Mouse (Mus musculus) kidney, adult 2 months (tissue): Measurements from ENCODE around the gene Spast. TPM values are rescaled to one million over a fixed set of nuclear protein-coding genes. Genes with fewer than 3 reads are reported as not detected.

Source experiments
- DNase-seq: peaks from one replicate; pipeline ENCODE4 v3.0.0; 2021
- H3K27ac ChIP-seq: fragments of 200-500 bp; 2 replicates; pipeline ENCODE4 v1.5.1; 2012; ENCODE audit warnings: low read depth, low read length, control low read depth, inconsistent platforms; ENCODE audit not compliant: insufficient read depth
- H3K27me3 ChIP-seq: fragments of 200-500 bp; replicated peaks from 2 replicates; pipeline ENCODE4 v1.6.1; 2012; ENCODE audit warnings: mild to moderate bottlenecking, moderate library complexity, low read length, inconsistent platforms; ENCODE audit not compliant: control insufficient read depth, insufficient read depth
- H3K36me3 ChIP-seq: fragments of 200-500 bp; 2 replicates; pipeline ENCODE4 v1.6.1; 2012; ENCODE audit warnings: mild to moderate bottlenecking, moderate library complexity, low read length, inconsistent platforms; ENCODE audit not compliant: control insufficient read depth, insufficient read depth
- H3K4me1 ChIP-seq: fragments of 200-500 bp; 2 replicates; pipeline ENCODE4 v1.6.1; 2011; ENCODE audit warnings: low read length; ENCODE audit not compliant: control insufficient read depth, insufficient read depth
- H3K4me3 ChIP-seq: fragments of 200-500 bp; 2 replicates; pipeline ENCODE4 v1.5.1; 2011; ENCODE audit warnings: mild to moderate bottlenecking, low read depth, low read length, control low read depth; ENCODE audit not compliant: insufficient read depth
- CTCF ChIP-seq: fragments of 200-500 bp; conservative IDR thresholded peaks from 2 replicates; pipeline ENCODE4 v1.5.1; 2011; ENCODE audit warnings: low read depth, mild to moderate bottlenecking, control low read depth, low read length, moderate library complexity, mixed read lengths; ENCODE audit not compliant: insufficient read depth, insufficient read length
- POLR2A ChIP-seq: fragments of 200-500 bp; IDR thresholded peaks from one replicate; pipeline ENCODE4 v1.6.1; 2011; ENCODE audit warnings: low read depth, low read length, control low read depth
- WGBS: fragments of 180-500 bp; shearing (Covaris S2); methylation state at CpG from one replicate; pipeline ENCODE4 v1.1.7; 2018; 5-methylcytosine and 5-hydroxymethylcytosine counted together
- polyA plus RNA-seq: library from polyadenylated mRNA; depleted of rRNA; stranded (reverse); fragments of >200 nt; gene quantifications from 2 replicates; pipeline ENCODE4 v1.2.3, GENCODE M21; 2012; rRNA removed

The Spast gene
- 3.5 and 4.2 TPM in 2 replicates for polyA plus RNA-seq

DNA sequence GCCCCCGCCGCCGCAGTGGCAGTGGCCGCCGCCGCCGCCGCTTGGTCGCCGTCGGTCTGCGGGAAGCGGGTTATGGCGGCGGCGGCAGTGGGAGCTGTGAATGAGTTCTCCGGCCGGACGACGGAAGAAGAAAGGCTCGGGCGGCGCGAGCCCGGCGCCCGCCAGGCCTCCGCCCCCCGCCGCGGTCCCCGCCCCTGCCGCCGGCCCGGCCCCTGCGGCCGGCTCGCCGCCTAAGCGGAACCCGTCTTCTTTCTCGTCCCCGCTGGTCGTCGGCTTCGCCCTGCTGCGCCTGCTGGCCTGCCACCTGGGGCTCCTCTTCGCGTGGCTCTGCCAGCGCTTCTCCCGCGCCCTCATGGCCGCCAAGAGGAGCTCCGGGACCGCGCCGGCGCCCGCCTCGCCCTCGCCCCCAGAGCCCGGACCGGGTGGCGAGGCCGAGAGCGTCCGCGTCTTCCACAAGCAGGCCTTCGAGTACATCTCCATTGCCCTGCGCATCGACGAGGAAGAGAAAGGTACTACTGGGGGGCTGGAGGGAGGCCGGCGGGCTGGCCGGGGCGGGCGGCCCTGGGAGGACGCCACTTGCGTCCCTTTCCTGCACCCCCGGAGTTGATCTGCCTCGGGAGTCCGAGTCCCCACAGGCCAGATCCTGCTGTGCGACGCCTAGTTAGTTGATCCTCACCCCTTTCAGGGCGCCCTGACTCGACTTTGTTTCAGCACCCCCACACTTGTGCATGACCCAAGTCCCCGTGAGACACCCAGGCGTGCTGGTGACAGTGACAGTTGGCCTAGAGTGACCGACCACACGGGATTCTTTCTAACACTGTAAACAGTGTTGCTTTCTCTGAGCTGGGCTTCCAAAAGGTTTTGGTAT lies at the start of gene Spast:
Spast (plus strand) TSS at position 51 of the 868 bp plus-strand sequence.
- H3K27ac ChIP-seq = peak within 1 kb of the TSS; percentile 58
- under 1% methylated on average over 85 of the region's 90 CpGs for WGBS
- no peak for TF ChIP-seq POLR2A
- no peak for TF ChIP-seq CTCF
- H3K36me3 ChIP-seq = no peaks in the 10 kb centered on the region
- peaks cover 6% of the 10 kb centered on the region; the same call in 1 of the 2 replicates for H3K4me1 ChIP-seq
- no peaks in the 10 kb centered on the region for H3K27me3 ChIP-seq
- peak within 1 kb of the TSS; percentile 74 for H3K4me3 ChIP-seq
- DNase-seq = peak; percentile 84

DNA sequence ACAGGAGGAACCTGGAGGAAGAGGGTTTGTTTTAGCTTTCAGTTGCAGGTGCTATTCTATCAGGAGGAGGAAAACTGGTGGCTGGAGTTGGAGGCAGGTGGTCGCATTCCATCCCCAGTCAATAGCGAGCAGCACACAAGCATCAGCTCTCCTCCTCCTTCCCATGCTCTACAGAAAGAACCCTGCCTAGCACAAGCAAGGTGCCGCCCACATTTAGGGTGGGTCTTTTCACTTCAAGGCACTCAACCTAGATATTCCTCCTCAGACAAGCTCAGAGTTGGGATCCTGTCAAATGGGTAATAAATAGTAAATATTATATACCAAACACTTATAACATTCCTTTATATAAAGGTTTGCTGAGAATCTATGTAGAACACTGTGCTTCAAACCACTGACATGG lies 48.6 kb upstream of the Spast start:
- TF ChIP-seq POLR2A (no peak), CTCF (no peak)
- 60% methylated on average over 3 of the region's 3 CpGs for WGBS
- Histone ChIP-seq H3K4me1 (peaks cover under 1% of the 10 kb centered on the region), H3K36me3 (no peaks in the 10 kb centered on the region), H3K4me3 (no peak overlapping the region), H3K27me3 (no peaks in the 10 kb centered on the region), H3K27ac (no peak overlapping the region)
- no peak for DNase-seq

DNA sequence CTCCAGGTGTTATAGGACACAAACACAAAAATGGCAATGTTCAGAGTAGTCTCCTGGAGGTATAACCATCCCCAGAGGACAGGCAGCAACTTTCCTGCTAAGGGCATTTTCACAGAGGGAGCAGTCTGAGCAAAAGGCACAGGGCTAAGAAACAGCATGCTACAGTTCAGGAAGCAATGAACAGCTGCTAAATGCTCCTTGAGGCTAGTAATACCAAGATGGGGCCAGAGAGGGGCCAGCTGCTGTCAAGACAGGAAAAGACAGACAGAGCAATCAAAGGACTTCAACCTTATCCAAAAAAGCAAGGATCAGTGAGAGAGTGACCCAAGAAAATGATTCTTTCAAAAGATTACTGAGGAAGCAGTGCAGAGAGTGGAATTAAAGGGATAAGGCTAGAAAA lies 47.9 kb upstream of the Spast start:
- TF ChIP-seq POLR2A = no peak
- no peak for TF ChIP-seq CTCF
- DNase-seq = no peak
- Histone ChIP-seq H3K4me1 (no peaks in the 10 kb centered on the region; the same call in 1 of the 2 replicates), H3K27ac (no peak overlapping the region), H3K36me3 (no peaks in the 10 kb centered on the region), H3K27me3 (no peaks in the 10 kb centered on the region), H3K4me3 (no peak overlapping the region)

DNA sequence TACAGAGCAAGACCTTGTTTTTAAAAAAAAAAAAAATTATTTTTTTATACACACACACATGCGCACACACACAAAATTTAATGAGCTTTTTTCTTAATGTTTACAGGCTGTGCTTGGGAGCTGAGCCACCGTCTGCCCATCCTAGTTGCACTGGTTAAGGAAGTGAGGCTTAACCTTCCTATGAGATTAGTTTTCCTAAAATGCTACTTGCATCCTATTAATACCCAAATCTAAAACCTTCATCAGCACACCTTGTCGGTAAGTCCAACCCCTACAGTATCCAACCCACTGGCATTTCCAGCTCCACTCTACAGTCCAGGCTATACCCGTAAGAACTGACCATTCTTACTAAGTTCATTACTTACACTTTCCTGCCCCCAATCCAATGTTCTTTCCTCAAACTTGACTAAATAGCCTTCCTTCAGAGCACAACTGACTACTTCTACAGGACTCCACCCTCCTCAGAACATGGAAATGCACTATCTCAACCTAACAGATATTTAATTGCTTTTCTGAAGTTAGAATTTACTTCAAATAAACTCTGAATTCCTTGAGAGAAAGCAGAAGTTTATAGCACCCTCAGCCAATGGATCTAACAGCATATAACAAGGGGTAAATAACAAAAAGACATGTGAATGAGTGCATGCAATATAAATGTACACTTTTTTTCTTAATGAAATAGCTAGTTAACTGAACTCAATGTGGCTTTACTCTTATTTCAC lies 47.0 kb upstream of the Spast start:
- H3K4me3 ChIP-seq = no peak overlapping the region
- no peaks in the 10 kb centered on the region; the same call in 1 of the 2 replicates for H3K4me1 ChIP-seq
- no peak for DNase-seq
- H3K36me3 ChIP-seq = no peaks in the 10 kb centered on the region
- TF ChIP-seq POLR2A (no peak), CTCF (no peak)
- H3K27me3 ChIP-seq = no peaks in the 10 kb centered on the region
- 87% methylated on average over 4 of the region's 4 CpGs for WGBS
- no peak overlapping the region for H3K27ac ChIP-seq

DNA sequence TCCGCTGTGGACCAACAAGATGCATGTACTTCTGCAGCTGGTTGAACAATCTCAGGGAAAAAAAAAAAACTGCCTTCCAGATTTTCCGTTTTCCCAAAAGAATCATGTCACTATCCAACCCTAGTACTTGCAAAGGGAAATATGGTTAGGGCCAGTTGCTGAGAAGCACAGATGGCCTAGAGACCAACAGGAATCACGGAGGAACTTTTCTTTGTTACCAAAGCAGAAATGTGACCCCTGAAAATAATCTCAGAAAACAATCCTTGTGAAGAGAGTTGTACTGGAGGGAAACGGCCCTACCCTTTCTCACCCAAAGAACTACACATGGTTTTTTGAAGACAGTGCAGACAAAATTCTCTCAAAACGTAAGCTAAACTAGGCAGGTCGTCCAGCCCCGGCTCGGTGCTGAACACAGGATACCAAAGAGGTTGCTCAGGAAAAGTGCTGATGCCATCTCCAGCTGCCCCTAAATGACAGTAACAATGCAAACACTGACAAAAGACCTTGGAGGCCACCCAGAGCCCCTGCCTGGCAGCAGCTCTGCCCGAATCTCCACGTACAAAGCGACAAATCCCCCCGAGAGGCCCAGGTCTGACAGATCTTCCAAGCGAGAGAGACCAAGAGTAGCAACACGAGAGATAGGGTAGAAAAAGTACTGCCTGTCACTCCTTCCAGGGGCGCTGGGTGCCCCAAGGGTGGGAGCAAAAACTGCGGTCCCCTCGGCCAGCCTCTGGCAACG lies 44.9 kb upstream of the Spast start:
- H3K4me1 ChIP-seq = no peaks in the 10 kb centered on the region; the same call in 1 of the 2 replicates
- peak overlapping the region; percentile 68 for H3K4me3 ChIP-seq
- H3K27me3 ChIP-seq = no peaks in the 10 kb centered on the region
- no peaks in the 10 kb centered on the region for H3K36me3 ChIP-seq
- WGBS = 3% methylated on average over 18 of the region's 18 CpGs
- peak overlapping the region; percentile 69 for H3K27ac ChIP-seq
- peak; percentile 27 for DNase-seq
- no peak for TF ChIP-seq CTCF
- TF ChIP-seq POLR2A = no peak

DNA sequence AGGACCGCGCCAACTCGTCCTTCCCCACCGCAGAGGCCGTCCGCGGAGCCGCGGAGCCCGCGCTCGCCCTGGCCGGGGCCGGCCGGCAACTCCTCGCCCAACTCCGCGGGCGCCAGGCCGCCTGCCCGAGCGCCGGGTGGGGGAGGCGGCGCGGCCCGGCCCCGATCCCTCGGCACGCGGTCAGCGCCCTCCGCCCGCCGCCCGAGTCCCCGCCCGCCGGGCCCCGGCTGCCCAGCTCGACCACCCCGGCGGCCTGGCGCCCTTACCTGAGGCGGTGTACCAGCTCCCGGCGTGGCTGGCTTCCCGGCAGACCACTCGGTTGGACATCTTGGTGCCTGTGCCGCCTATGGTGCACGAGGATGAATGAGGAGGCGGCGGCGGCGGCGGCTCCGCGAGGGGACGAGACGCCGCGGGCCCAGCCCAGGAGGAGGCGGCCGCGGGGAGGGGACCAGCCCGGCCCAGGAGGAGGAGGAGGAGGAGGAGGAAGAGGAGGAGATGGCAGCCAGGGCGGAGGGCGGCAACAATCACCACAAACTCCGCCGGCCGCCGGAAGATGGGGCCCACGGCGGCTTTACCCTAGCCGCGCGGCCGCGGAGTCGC lies 44.3 kb upstream of the Spast start:
- Histone ChIP-seq H3K27me3 (no peaks in the 10 kb centered on the region), H3K36me3 (no peaks in the 10 kb centered on the region), H3K4me3 (peak overlapping the region; percentile 68), H3K4me1 (no peaks in the 10 kb centered on the region; the same call in 1 of the 2 replicates), H3K27ac (peak overlapping the region; percentile 69)
- TF ChIP-seq CTCF = no peak
- no peak for TF ChIP-seq POLR2A
- DNase-seq = peak; percentile 94
- WGBS = 2% methylated on average over 76 of the region's 80 CpGs
